Mouse (Mus musculus): ENCODE data around the gene Nupl2. TPM values are rescaled to one million over a fixed set of nuclear protein-coding genes. Genes with fewer than 3 reads are reported as not detected.

Nupl2 gene
- polyA plus RNA-seq, 1 experiment from 2014 or later = 21.1 TPM

DNA sequence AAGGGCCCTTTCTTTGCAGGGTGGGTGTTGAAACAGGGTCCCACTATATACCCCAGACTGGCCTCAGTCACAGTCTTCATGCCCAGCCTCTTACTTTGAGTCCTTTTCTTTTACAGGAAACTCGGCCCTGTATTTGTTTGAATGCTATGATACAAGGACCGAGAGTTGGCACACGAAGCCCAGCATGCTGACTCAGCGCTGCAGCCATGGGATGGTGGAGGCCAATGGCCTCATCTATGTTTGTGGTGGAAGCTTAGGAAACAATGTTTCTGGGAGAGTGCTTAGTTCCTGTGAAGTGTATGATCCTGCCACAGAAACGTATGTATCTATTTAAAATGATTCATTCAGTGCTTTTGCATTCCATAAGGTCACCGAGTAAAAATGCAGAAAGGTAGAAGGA is 8.0 kb upstream of the Nupl2 start:
- peaks cover 3% of the 10 kb centered on the region; the same call in 1 of the 2 replicates for H3K36me3 ChIP-seq (ENCODE audit: control insufficient read depth, insufficient read depth, low read length)
- 92% methylated on average over 6 of the region's 6 CpGs for WGBS
- ATAC-seq (ENCODE audit: insufficient number of reproducible peaks, low FRiP score, low TSS enrichment, low read depth) = no peak

GRCm38 (mm10) chr5:24167263-24167662 is 2.5 kb downstream of the Nupl2 start:
- no peak overlapping the region for H3K27ac ChIP-seq (replicated peaks; ENCODE audit: low read depth, low read length)
- H3K36me3 ChIP-seq (ENCODE audit: control insufficient read depth, insufficient read depth, low read length) = peaks cover 4% of the 10 kb centered on the region; the same call in 1 of the 2 replicates
- no peaks in the 10 kb centered on the region for H3K9me3 ChIP-seq (ENCODE audit: control insufficient read depth, low read length)
- DNase-seq (ENCODE audit: low spot score) (no peak), ATAC-seq (ENCODE audit: insufficient number of reproducible peaks, low FRiP score, low TSS enrichment, low read depth) (no peak)
- H3K4me1 ChIP-seq (ENCODE audit: control insufficient read depth, insufficient read depth, low read length) = no peaks in the 10 kb centered on the region
- no peaks in the 10 kb centered on the region for H3K27me3 ChIP-seq (ENCODE audit: control insufficient read depth, insufficient read depth, low read length)
- no peak overlapping the region for H3K4me2 ChIP-seq (ENCODE audit: low read depth, severe bottlenecking)
- WGBS = 66% methylated on average over 5 of the region's 5 CpGs
- H3K4me3 ChIP-seq (ENCODE audit: low read depth, low read length) = no peak overlapping the region
- no peak overlapping the region for H3K9ac ChIP-seq (ENCODE audit: low read length)

More for the DNA sequence above, 8.0 kb upstream of the Nupl2 start:
- Histone ChIP-seq H3K27ac (replicated peaks; ENCODE audit: low read depth, low read length) (no peak overlapping the region), H3K9ac (ENCODE audit: low read length) (no peak overlapping the region), H3K4me2 (ENCODE audit: low read depth, severe bottlenecking) (no peak overlapping the region), H3K9me3 (ENCODE audit: control insufficient read depth, low read length) (no peaks in the 10 kb centered on the region), H3K4me1 (ENCODE audit: control insufficient read depth, insufficient read depth, low read length) (no peaks in the 10 kb centered on the region), H3K4me3 (ENCODE audit: low read depth, low read length) (no peak overlapping the region), H3K27me3 (ENCODE audit: control insufficient read depth, insufficient read depth, low read length) (no peaks in the 10 kb centered on the region)
- no peak for DNase-seq (ENCODE audit: low spot score)

DNA sequence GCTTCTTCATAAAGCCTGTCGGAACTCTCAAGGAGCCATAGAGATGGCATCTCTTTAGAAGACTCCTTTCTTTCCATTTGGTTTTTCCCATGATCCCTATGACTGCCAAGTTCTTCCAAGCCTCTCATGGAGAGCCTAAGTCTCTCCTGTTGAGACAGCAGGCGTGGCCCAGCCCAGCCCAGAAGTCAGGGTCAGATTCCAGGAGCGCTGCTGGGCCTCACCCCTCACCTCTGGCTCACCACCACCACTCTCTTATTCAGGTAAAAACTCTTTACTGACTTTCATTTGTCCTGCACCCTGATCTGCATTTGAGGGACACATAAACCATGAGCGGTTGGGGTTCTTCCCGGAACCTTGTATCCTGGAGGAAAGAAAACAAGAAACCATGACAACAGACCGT is 5.1 kb downstream of the Nupl2 start:
- ATAC-seq (ENCODE audit: insufficient number of reproducible peaks, low FRiP score, low TSS enrichment, low read depth) = no peak
- WGBS = 95% methylated on average over 6 of the region's 6 CpGs
- H3K36me3 ChIP-seq (ENCODE audit: control insufficient read depth, insufficient read depth, low read length) = peaks cover 4% of the 10 kb centered on the region; the same call in 1 of the 2 replicates

DNA sequence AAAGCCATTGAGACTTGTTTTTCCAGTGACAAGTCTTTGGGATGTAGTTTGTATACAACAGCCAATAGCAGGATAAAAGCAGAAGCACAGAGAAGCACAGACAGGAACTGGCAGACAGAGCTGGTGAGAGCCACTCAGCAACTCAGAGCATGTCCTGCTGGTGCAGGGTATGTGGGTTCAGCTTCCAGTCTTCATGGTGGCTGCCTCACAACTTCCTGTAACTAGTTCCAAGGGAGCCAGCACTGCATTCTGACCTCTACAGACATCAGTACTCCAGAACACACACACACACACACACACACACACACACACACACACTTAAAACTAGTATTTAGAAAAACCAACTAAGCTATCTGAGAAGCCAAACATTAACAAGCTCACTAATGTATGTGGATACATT is 7.3 kb downstream of the Nupl2 start:
- Histone ChIP-seq H3K4me2 (ENCODE audit: low read depth, severe bottlenecking) (no peak overlapping the region), H3K36me3 (ENCODE audit: control insufficient read depth, insufficient read depth, low read length) (peaks cover 4% of the 10 kb centered on the region; the same call in 1 of the 2 replicates), H3K4me1 (ENCODE audit: control insufficient read depth, insufficient read depth, low read length) (no peaks in the 10 kb centered on the region), H3K27me3 (ENCODE audit: control insufficient read depth, insufficient read depth, low read length) (no peaks in the 10 kb centered on the region), H3K9me3 (ENCODE audit: control insufficient read depth, low read length) (no peaks in the 10 kb centered on the region), H3K27ac (replicated peaks; ENCODE audit: low read depth, low read length) (no peak overlapping the region), H3K9ac (ENCODE audit: low read length) (no peak overlapping the region), H3K4me3 (ENCODE audit: low read depth, low read length) (no peak overlapping the region)
- ATAC-seq (ENCODE audit: insufficient number of reproducible peaks, low FRiP score, low TSS enrichment, low read depth) = no peak
- no peak for DNase-seq (ENCODE audit: low spot score)

More for the DNA sequence above, 5.1 kb downstream of the Nupl2 start:
- no peaks in the 10 kb centered on the region for H3K4me1 ChIP-seq (ENCODE audit: control insufficient read depth, insufficient read depth, low read length)
- H3K27me3 ChIP-seq (ENCODE audit: control insufficient read depth, insufficient read depth, low read length) = no peaks in the 10 kb centered on the region
- H3K4me2 ChIP-seq (ENCODE audit: low read depth, severe bottlenecking) = no peak overlapping the region
- H3K27ac ChIP-seq (replicated peaks; ENCODE audit: low read depth, low read length) = no peak overlapping the region
- H3K9ac ChIP-seq (ENCODE audit: low read length) = no peak overlapping the region
- DNase-seq (ENCODE audit: low spot score) = no peak
- no peak overlapping the region for H3K4me3 ChIP-seq (ENCODE audit: low read depth, low read length)
- H3K9me3 ChIP-seq (ENCODE audit: control insufficient read depth, low read length) = no peaks in the 10 kb centered on the region

- Histone ChIP-seq H3K4me2 (ENCODE audit: low read depth, severe bottlenecking) (no peak overlapping the region), H3K36me3 (ENCODE audit: control insufficient read depth, insufficient read depth, low read length) (peaks cover 8% of the 10 kb centered on the region; the same call in 1 of the 2 replicates), H3K9me3 (ENCODE audit: control insufficient read depth, low read length) (no peaks in the 10 kb centered on the region), H3K27me3 (ENCODE audit: control insufficient read depth, insufficient read depth, low read length) (no peaks in the 10 kb centered on the region), H3K27ac (replicated peaks; ENCODE audit: low read depth, low read length) (no peak overlapping the region), H3K9ac (ENCODE audit: low read length) (no peak overlapping the region), H3K4me3 (ENCODE audit: low read depth, low read length) (no peak overlapping the region), H3K4me1 (ENCODE audit: control insufficient read depth, insufficient read depth, low read length) (no peaks in the 10 kb centered on the region)
- ATAC-seq (ENCODE audit: insufficient number of reproducible peaks, low FRiP score, low TSS enrichment, low read depth) = no peak
- WGBS = 93% methylated on average over 16 of the region's 16 CpGs
- no peak for DNase-seq (ENCODE audit: low spot score)
Observed at GRCm38 (mm10) chr5:24181514-24182295, 16.9 kb downstream of the Nupl2 start.

- Histone ChIP-seq H3K36me3 (ENCODE audit: control insufficient read depth, insufficient read depth, low read length) (peaks cover 8% of the 10 kb centered on the region; the same call in 1 of the 2 replicates), H3K4me2 (ENCODE audit: low read depth, severe bottlenecking) (no peak overlapping the region)
- WGBS = 95% methylated on average over 9 of the region's 9 CpGs
Observed at GRCm38 (mm10) chr5:24182296-24182734, 17.6 kb downstream of the Nupl2 start.

GRCm38 (mm10) chr5:24183096-24183495 is 18.3 kb downstream of the Nupl2 start:
- Histone ChIP-seq H3K4me1 (ENCODE audit: control insufficient read depth, insufficient read depth, low read length) (no peaks in the 10 kb centered on the region), H3K4me3 (ENCODE audit: low read depth, low read length) (no peak overlapping the region), H3K27ac (replicated peaks; ENCODE audit: low read depth, low read length) (no peak overlapping the region), H3K4me2 (ENCODE audit: low read depth, severe bottlenecking) (no peak overlapping the region), H3K9ac (ENCODE audit: low read length) (no peak overlapping the region), H3K36me3 (ENCODE audit: control insufficient read depth, insufficient read depth, low read length) (peaks cover 8% of the 10 kb centered on the region; the same call in 1 of the 2 replicates), H3K27me3 (ENCODE audit: control insufficient read depth, insufficient read depth, low read length) (no peaks in the 10 kb centered on the region), H3K9me3 (ENCODE audit: control insufficient read depth, low read length) (no peaks in the 10 kb centered on the region)
- WGBS = 91% methylated on average over 6 of the region's 6 CpGs
- no peak for DNase-seq (ENCODE audit: low spot score)
- ATAC-seq (ENCODE audit: insufficient number of reproducible peaks, low FRiP score, low TSS enrichment, low read depth) = no peak

More at GRCm38 (mm10) chr5:24182296-24182734, 17.6 kb downstream of the Nupl2 start:
- H3K9ac ChIP-seq (ENCODE audit: low read length) = no peak overlapping the region
- DNase-seq (ENCODE audit: low spot score) (no peak), ATAC-seq (ENCODE audit: insufficient number of reproducible peaks, low FRiP score, low TSS enrichment, low read depth) (no peak)
- no peaks in the 10 kb centered on the region for H3K27me3 ChIP-seq (ENCODE audit: control insufficient read depth, insufficient read depth, low read length)
- no peak overlapping the region for H3K4me3 ChIP-seq (ENCODE audit: low read depth, low read length)
- H3K9me3 ChIP-seq (ENCODE audit: control insufficient read depth, low read length) = no peaks in the 10 kb centered on the region
- no peak overlapping the region for H3K27ac ChIP-seq (replicated peaks; ENCODE audit: low read depth, low read length)
- H3K4me1 ChIP-seq (ENCODE audit: control insufficient read depth, insufficient read depth, low read length) = no peaks in the 10 kb centered on the region

- no peaks in the 10 kb centered on the region for H3K9me3 ChIP-seq (ENCODE audit: control insufficient read depth, low read length)
- DNase-seq (ENCODE audit: low spot score) (no peak), ATAC-seq (ENCODE audit: insufficient number of reproducible peaks, low FRiP score, low TSS enrichment, low read depth) (no peak)
- H3K9ac ChIP-seq (ENCODE audit: low read length) = no peak overlapping the region
- H3K36me3 ChIP-seq (ENCODE audit: control insufficient read depth, insufficient read depth, low read length) = peaks cover 6% of the 10 kb centered on the region; the same call in 1 of the 2 replicates
- H3K27me3 ChIP-seq (ENCODE audit: control insufficient read depth, insufficient read depth, low read length) = no peaks in the 10 kb centered on the region
- 98% methylated on average over 5 of the region's 5 CpGs for WGBS
- no peak overlapping the region for H3K4me2 ChIP-seq (ENCODE audit: low read depth, severe bottlenecking)
- H3K4me3 ChIP-seq (ENCODE audit: low read depth, low read length) = no peak overlapping the region
- no peak overlapping the region for H3K27ac ChIP-seq (replicated peaks; ENCODE audit: low read depth, low read length)
- H3K4me1 ChIP-seq (ENCODE audit: control insufficient read depth, insufficient read depth, low read length) = no peaks in the 10 kb centered on the region
Observed at GRCm38 (mm10) chr5:24184011-24184410, 19.2 kb downstream of the Nupl2 start.

Measured in limb, embryonic 11.5 days (tissue).